Mouse (Mus musculus): Measurements from ENCODE around the gene Otud7b. TPM values are rescaled to one million over a fixed set of nuclear protein-coding genes. Genes with fewer than 3 reads are reported as not detected.
"Not testable (repeated sequence)": the region's sequence is repeated elsewhere in the genome, so short reads cannot be mapped to it uniquely, and the experiment has no call there.

The Otud7b gene
- polyA plus RNA-seq, 1 experiment from 2014 or later = 10.4 TPM

GRCm38 (mm10) chr3:96196437-96197128, 92.3 kb downstream of the Otud7b start:
- WGBS (ENCODE audit: missing documents) = 19% methylated on average over 27 of the region's 27 CpGs
- Histone ChIP-seq H3K79me2 (ENCODE audit: inconsistent target) (no peaks in the 10 kb centered on the region), H3K4me3 (ENCODE audit: inconsistent target) (peak overlapping the region; percentile 74), H3K27ac (peak overlapping the region; percentile 77; the same call in 1 of the 2 replicates), H3K36me3 (ENCODE audit: inconsistent target) (no peaks in the 10 kb centered on the region)

DNA sequence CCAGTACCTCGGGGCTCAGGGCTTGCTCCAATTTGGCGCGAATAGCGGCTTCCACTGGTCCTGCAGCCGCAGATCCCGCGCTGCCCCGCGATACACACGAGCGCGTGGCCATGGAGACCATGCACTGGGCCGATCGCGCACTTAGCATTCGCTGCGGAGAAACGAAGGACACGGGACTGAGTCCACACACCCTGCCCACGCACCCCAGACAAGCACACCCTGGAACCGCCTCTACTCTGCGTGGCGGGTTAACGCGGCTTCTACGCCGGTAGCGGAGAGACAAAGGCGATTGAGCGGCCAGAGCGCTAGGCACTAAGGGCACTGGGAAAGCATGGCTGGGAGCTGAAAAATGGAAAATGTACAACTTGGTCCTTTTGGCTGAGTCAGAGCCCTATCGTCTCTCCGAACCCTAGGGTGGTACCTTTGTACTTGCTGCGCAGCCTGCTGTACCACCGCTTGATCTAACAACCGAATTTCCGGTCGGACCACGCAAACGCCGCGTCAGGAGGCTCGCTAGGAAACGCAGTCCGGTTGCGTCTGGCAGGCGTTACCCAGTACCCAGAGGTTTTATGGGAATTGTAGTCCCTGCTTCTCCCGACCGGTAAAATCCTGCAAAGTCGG, 92.9 kb downstream of the Otud7b start:
- under 1% methylated on average over 50 of the region's 50 CpGs for WGBS (ENCODE audit: missing documents)

GRCm38 (mm10) chr3:96198181-96198580, 93.9 kb downstream of the Otud7b start:
- no peak overlapping the region for H3K27ac ChIP-seq
- H3K4me3 ChIP-seq (ENCODE audit: inconsistent target) = peak overlapping the region; percentile 74; the same call in 1 of the 2 replicates
- H3K79me2 ChIP-seq (ENCODE audit: inconsistent target) = no peaks in the 10 kb centered on the region
- 12% methylated on average over 3 of the region's 6 CpGs for WGBS (ENCODE audit: missing documents)
- no peaks in the 10 kb centered on the region for H3K36me3 ChIP-seq (ENCODE audit: inconsistent target)

More for the DNA sequence above, 92.9 kb downstream of the Otud7b start:
- Histone ChIP-seq H3K27ac (peak overlapping the region; percentile 77), H3K4me3 (ENCODE audit: inconsistent target) (peak overlapping the region; percentile 74), H3K79me2 (ENCODE audit: inconsistent target) (no peaks in the 10 kb centered on the region), H3K36me3 (ENCODE audit: inconsistent target) (no peaks in the 10 kb centered on the region)

DNA sequence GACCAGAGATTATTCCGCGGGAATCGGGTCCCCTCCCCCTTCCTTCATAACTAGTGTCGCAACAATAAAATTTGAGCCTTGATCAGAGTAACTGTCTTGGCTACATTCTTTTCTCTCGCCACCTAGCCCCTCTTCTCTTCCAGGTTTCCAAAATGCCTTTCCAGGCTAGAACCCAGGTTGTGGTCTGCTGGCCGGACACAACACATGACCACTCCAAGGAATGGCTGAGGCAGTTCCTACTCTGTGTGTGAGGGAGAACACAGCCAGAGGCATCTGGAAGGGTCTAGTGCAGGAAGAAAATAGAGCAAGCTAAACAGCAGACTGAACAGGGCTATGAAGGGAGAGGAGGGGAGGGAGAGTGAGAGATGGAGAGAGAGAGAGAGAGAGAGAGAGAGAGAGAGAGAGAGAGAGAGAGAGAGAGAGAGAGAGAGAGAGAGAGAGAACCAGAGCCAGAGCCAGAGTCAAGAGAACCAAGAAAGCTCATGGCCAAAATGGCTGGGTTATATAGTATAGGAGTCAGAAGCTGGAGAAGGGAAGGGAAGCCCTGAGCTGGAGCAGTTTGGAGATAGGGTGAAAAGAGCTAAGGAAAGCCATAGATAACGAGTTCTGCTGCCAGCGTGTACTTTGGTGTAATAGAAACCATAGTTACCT, 94.4 kb downstream of the Otud7b start:
- H3K79me2 ChIP-seq (ENCODE audit: inconsistent target); H3K36me3 ChIP-seq (ENCODE audit: inconsistent target); H3K27ac ChIP-seq; H3K4me3 ChIP-seq (ENCODE audit: inconsistent target): not testable (repeated sequence)
- WGBS (ENCODE audit: missing documents) = 74% methylated on average over 3 of the region's 8 CpGs

- Histone ChIP-seq H3K27ac (no peak overlapping the region), H3K36me3 (ENCODE audit: inconsistent target) (no peaks in the 10 kb centered on the region), H3K79me2 (ENCODE audit: inconsistent target) (no peaks in the 10 kb centered on the region), H3K4me3 (ENCODE audit: inconsistent target) (no peak overlapping the region)
- WGBS (ENCODE audit: missing documents) = 64% methylated on average over 1 of the region's 2 CpGs
These were observed 95.4 kb downstream of the Otud7b start for GRCm38 (mm10) chr3:96199731-96200130.

GRCm38 (mm10) chr3:96207819-96208218, 103.5 kb downstream of the Otud7b start:
- Histone ChIP-seq H3K4me3 (ENCODE audit: inconsistent target) (no peak overlapping the region), H3K79me2 (ENCODE audit: inconsistent target) (no peaks in the 10 kb centered on the region), H3K36me3 (ENCODE audit: inconsistent target) (no peaks in the 10 kb centered on the region), H3K27ac (no peak overlapping the region)
- WGBS (ENCODE audit: missing documents) = 76% methylated on average over 3 of the region's 3 CpGs

- H3K4me3 ChIP-seq (ENCODE audit: inconsistent target) = no peak overlapping the region
- no peaks in the 10 kb centered on the region for H3K79me2 ChIP-seq (ENCODE audit: inconsistent target)
- 56% methylated on average over 15 of the region's 15 CpGs for WGBS (ENCODE audit: missing documents)
- H3K27ac ChIP-seq = no peak overlapping the region
- H3K36me3 ChIP-seq (ENCODE audit: inconsistent target) = no peaks in the 10 kb centered on the region
These were observed 104.9 kb downstream of the Otud7b start for GRCm38 (mm10) chr3:96209242-96209641.

Other genes with a start within 250 kb of the Otud7b start
- gene Prpf3, start 248.6 kb upstream of the Otud7b start, polyA plus RNA-seq (2018) = 17.0 to 29.6 TPM (median 22.6 TPM) in 3 replicates
- gene Mrps21, start 233.0 kb upstream of the Otud7b start, polyA plus RNA-seq (2018) = 241 to 288 TPM (median 280 TPM) in 3 replicates
- gene Ciart, start 222.3 kb upstream of the Otud7b start, polyA plus RNA-seq (2018) = 0.90 to 1.9 TPM (median 1.7 TPM) in 3 replicates
- 76.4 to 139 TPM (median 117 TPM) in 3 replicates for gene BC028528, start 212.5 kb upstream of the Otud7b start, polyA plus RNA-seq (2018)
- 49.5 to 102 TPM (median 98.0 TPM) in 3 replicates for gene Aph1a, start 210.6 kb upstream of the Otud7b start, polyA plus RNA-seq (2018)
- not detected in 3 replicates for gene Car14, start 199.8 kb upstream of the Otud7b start, polyA plus RNA-seq (2018)
- gene Anp32e, start 175.3 kb upstream of the Otud7b start, polyA plus RNA-seq (2018) = 40.1 to 196 TPM (median 80.7 TPM) in 3 replicates
- 189 to 264 TPM (median 249 TPM) in 3 replicates for gene Plekho1, start 108.5 kb upstream of the Otud7b start, polyA plus RNA-seq (2018)
- gene Vps45, start 46.1 kb upstream of the Otud7b start, polyA plus RNA-seq (2018) = 18.6 to 31.7 TPM (median 25.9 TPM) in 3 replicates
- gene Mtmr11, start 57.5 kb downstream of the Otud7b start, polyA plus RNA-seq (2018) = 1.2 to 2.4 TPM (median 1.8 TPM) in 3 replicates
- 57.6 to 99.3 TPM (median 68.9 TPM) in 3 replicates for gene Sf3b4, start 67.8 kb downstream of the Otud7b start, polyA plus RNA-seq (2018)
- gene Sv2a, start 76.6 kb downstream of the Otud7b start, polyA plus RNA-seq (2018) = 0.12 to 1.4 TPM (median 0.29 TPM) in 3 replicates
- 5.3 to 18.4 TPM (median 17.6 TPM) in 3 replicates for gene Bola1, start 115.2 kb downstream of the Otud7b start, polyA plus RNA-seq (2018)
- gene Hist2h2ab, start 115.3 kb downstream of the Otud7b start, polyA plus RNA-seq (2018) = not detected in 3 replicates
- gene Hist2h2ac, start 116.4 kb downstream of the Otud7b start, polyA plus RNA-seq (2018) = not detected in 3 replicates
- gene Hist2h2be, start 116.6 kb downstream of the Otud7b start, polyA plus RNA-seq (2018) = 5.7 to 13.3 TPM (median 6.8 TPM) in 3 replicates
- gene Hist2h3c2, start 134.6 kb downstream of the Otud7b start, polyA plus RNA-seq (2018) = 2.4 to 4.9 TPM (median 3.8 TPM) in 3 replicates
- gene Hist2h2aa2, start 135.7 kb downstream of the Otud7b start, polyA plus RNA-seq (2018) = 57.1 to 112 TPM (median 105 TPM) in 3 replicates
- 24.8 to 42.2 TPM (median 31.8 TPM) in 3 replicates for gene Hist2h2aa1, start 141.0 kb downstream of the Otud7b start, polyA plus RNA-seq (2018)
- gene Hist2h3c1, start 142.2 kb downstream of the Otud7b start, polyA plus RNA-seq (2018) = 1.7 to 8.5 TPM (median 4.8 TPM) in 3 replicates
- gene Hist2h4, start 158.8 kb downstream of the Otud7b start, polyA plus RNA-seq (2018) = 0.30 to 0.62 TPM in 2 of 3 replicates, not detected in the other
- not detected in 3 replicates for gene Hist2h3b, start 164.1 kb downstream of the Otud7b start, polyA plus RNA-seq (2018)
- gene Hist2h2bb, start 165.2 kb downstream of the Otud7b start, polyA plus RNA-seq (2018) = not detected in 3 replicates
- 189 to 290 TPM (median 287 TPM) in 3 replicates for gene Fcgr1, start 189.4 kb downstream of the Otud7b start, polyA plus RNA-seq (2018)

Measured in macrophage (primary cell).